Mouse (Mus musculus): ENCODE data around the gene Phf11c. TPM values are rescaled to one million over a fixed set of nuclear protein-coding genes. Genes with fewer than 3 reads are reported as not detected.
"Not testable (repeated sequence)": the region's sequence is repeated elsewhere in the genome, so short reads cannot be mapped to it uniquely, and the experiment has no call there.

Phf11c gene
- 1.8 and 2.9 TPM in 2 replicates for total RNA-seq (2015)
- total RNA-seq (2017): 1.7 and 2.5 TPM in 2 replicates

- ATAC-seq (ENCODE audit: poor library complexity, severe bottlenecking): no peak
These were observed at the start of gene Phf11c for GRCm38 (mm10) chr14:59395281-59395680. Gene Phf11c, minus strand, starts transcription at chr14:59395381.

GRCm38 (mm10) chr14:59441472-59441805 lies 46.3 kb upstream of the Phf11c start:
- ATAC-seq (ENCODE audit: poor library complexity, severe bottlenecking): 0 out of 2 replicates have a peak, but pooled peaks have one; percentile 23

- ATAC-seq (ENCODE audit: poor library complexity, severe bottlenecking): peak; percentile 92
These were observed 45.6 kb upstream of the Phf11c start, which contains the start of the genes Setdb2 and Cab39l for GRCm38 (mm10) chr14:59440558-59441471. Gene Setdb2, minus strand, starts transcription at chr14:59440884. Gene Cab39l, plus strand, starts transcription at chr14:59440972.

- ATAC-seq (ENCODE audit: poor library complexity, severe bottlenecking): no peak
These were observed 44.9 kb upstream of the Phf11c start for GRCm38 (mm10) chr14:59440039-59440438.

GRCm38 (mm10) chr14:59438505-59438904 lies 43.3 kb upstream of the Phf11c start:
- peak; percentile 19; the same call in 1 of the 2 replicates for ATAC-seq (ENCODE audit: poor library complexity, severe bottlenecking)

GRCm38 (mm10) chr14:59437398-59437797 lies 42.2 kb upstream of the Phf11c start:
- no peak for ATAC-seq (ENCODE audit: poor library complexity, severe bottlenecking)

- ATAC-seq (ENCODE audit: poor library complexity, severe bottlenecking): no peak
These were observed 40.0 kb upstream of the Phf11c start for GRCm38 (mm10) chr14:59435206-59435605.

GRCm38 (mm10) chr14:59433902-59434301 lies 38.7 kb upstream of the Phf11c start:
- no peak for ATAC-seq (ENCODE audit: poor library complexity, severe bottlenecking)

- ATAC-seq (ENCODE audit: poor library complexity, severe bottlenecking): no peak
These were observed 35.4 kb upstream of the Phf11c start for GRCm38 (mm10) chr14:59430556-59430955.

GRCm38 (mm10) chr14:59422912-59423663 lies 27.9 kb upstream of the Phf11c start:
- ATAC-seq (ENCODE audit: poor library complexity, severe bottlenecking): no peak

- ATAC-seq (ENCODE audit: poor library complexity, severe bottlenecking): no peak
These were observed 23.0 kb upstream of the Phf11c start for GRCm38 (mm10) chr14:59418171-59418570.

- ATAC-seq (ENCODE audit: poor library complexity, severe bottlenecking): not testable (repeated sequence)
These were observed 19.8 kb upstream of the Phf11c start for GRCm38 (mm10) chr14:59414979-59415378.

- peak; percentile 94 for ATAC-seq (ENCODE audit: poor library complexity, severe bottlenecking)
These were observed 1.8 kb upstream of the Phf11c start for GRCm38 (mm10) chr14:59396999-59397398.

- ATAC-seq (ENCODE audit: poor library complexity, severe bottlenecking): 0 out of 2 replicates have a peak, but pooled peaks have one; percentile 51
These were observed 5.0 kb downstream of the Phf11c start for GRCm38 (mm10) chr14:59390181-59390580.

- ATAC-seq (ENCODE audit: poor library complexity, severe bottlenecking): no peak
These were observed 5.6 kb downstream of the Phf11c start for GRCm38 (mm10) chr14:59389532-59389931.

GRCm38 (mm10) chr14:59370348-59371068 lies 24.7 kb downstream of the Phf11c start:
- no peak for ATAC-seq (ENCODE audit: poor library complexity, severe bottlenecking)

- no peak for ATAC-seq (ENCODE audit: poor library complexity, severe bottlenecking)
These were observed 28.6 kb downstream of the Phf11c start for GRCm38 (mm10) chr14:59366386-59367105.

GRCm38 (mm10) chr14:59365244-59365644 lies 29.9 kb downstream of the Phf11c start, which contains the start of gene Phf11d:
Gene Phf11d, minus strand, starts transcription at chr14:59365470.
- ATAC-seq (ENCODE audit: poor library complexity, severe bottlenecking): peak; percentile 91

- ATAC-seq (ENCODE audit: poor library complexity, severe bottlenecking): peak; percentile 96
These were observed 54.0 kb downstream of the Phf11c start, which contains the start of gene Phf11b for GRCm38 (mm10) chr14:59341189-59341588. Gene Phf11b, minus strand, starts transcription at chr14:59341351.

- ATAC-seq (ENCODE audit: poor library complexity, severe bottlenecking): no peak
These were observed 55.6 kb downstream of the Phf11c start for GRCm38 (mm10) chr14:59339541-59339940.

Measured in megakaryocyte, adult 5-6 weeks (primary cell).